Mouse (Mus musculus) left cerebral cortex, adult 9 months (tissue): ENCODE data around the gene Gm49378.

Experiments used
- DNase-seq, 2 experiments: peaks; one replicate each; pipeline ENCODE4 v3.0.0; 2022; ENCODE audit warnings: low spot score in 2 of 2

The Gm49378 gene

GRCm38 (mm10) chr14:55590748-55591330, 46.9 kb downstream of the Gm49378 start, which contains the start of gene Psme2:
TSS of gene Psme2 (minus strand) at chr14:55591113.
- DNase-seq = peak; percentile 90 to 95

GRCm38 (mm10) chr14:55589771-55590448, 47.8 kb downstream of the Gm49378 start:
- DNase-seq = no peak

GRCm38 (mm10) chr14:55589271-55589670, 48.4 kb downstream of the Gm49378 start:
- no peak for DNase-seq

GRCm38 (mm10) chr14:55586149-55586548, 51.5 kb downstream of the Gm49378 start:
- no peak for DNase-seq

- no peak for DNase-seq
Measured at GRCm38 (mm10) chr14:55585566-55585960, 52.1 kb downstream of the Gm49378 start.

DNA sequence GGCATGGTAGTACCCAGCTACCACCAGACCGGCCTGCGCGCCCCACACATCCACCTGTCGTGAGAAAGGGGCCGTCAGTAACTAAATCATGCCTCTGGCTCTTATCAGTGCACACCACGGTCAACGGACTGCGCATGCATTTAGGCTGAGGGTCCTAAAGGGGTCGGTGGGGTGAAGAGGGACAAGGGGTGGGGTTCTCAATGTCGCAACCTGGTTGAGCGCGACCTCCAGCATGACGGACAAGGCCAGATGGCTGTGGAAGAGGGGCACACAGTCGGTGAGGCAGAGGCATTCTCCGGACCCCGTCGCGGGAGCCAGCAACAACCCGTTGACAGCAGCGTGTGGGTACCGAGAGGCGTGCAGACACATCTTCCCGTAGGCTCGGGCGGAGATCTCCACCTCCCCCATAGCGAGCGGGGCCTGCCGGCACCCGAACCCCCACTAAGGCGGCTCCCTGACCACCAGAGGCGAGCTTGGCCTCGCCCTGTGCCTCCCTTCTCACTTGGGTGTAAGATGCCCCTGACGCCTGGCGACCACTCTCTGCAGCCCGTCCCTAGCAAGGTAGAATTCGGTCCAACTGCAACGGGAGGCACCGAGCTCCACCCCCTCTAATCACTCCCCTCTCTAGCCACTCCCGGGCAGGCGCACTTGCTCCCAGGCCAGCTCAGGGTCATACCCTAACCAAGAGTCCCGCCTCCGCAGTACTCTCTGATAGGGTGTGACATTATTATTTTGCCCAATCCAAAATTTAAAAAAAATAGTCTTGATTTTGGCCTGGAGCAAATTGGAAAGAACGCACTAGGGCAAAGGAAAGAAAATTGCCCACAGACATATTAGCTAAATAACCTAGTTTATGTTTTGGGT, 52.8 kb downstream of the Gm49378 start, which contains the start of gene Emc9:
Gene Emc9, minus strand, starts transcription at position 601 of the 864 bp plus-strand sequence.
- peak in 1 of 2 experiments; percentile 62 for DNase-seq

DNA sequence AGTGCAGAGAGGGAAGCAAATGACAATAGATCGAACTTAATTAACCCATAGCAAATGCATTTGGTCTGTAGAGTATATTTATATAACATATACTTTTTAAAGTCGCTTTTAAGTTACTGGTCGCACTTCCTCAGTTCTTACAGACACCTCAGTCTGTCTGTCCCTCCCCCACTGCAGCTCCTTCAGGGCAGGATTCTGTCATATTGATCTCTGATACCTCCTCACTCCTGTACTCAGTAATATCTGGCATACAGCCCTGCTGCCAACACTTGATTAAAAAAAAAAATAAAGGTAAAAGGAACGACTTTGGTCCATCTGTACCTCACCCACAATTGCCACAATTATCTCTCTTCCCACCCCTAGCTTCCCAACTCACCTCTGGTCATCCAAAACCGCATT, 53.4 kb downstream of the Gm49378 start:
- no peak for DNase-seq

- no peak for DNase-seq
Measured at GRCm38 (mm10) chr14:55581981-55582681, 55.6 kb downstream of the Gm49378 start.

- no peak for DNase-seq
Measured at GRCm38 (mm10) chr14:55580731-55581130, 57.0 kb downstream of the Gm49378 start.

GRCm38 (mm10) chr14:55579511-55580496, 57.9 kb downstream of the Gm49378 start:
- DNase-seq = no peak
